Mouse (Mus musculus): ENCODE measurements around the gene Doc2b.

The Doc2b gene

DNA sequence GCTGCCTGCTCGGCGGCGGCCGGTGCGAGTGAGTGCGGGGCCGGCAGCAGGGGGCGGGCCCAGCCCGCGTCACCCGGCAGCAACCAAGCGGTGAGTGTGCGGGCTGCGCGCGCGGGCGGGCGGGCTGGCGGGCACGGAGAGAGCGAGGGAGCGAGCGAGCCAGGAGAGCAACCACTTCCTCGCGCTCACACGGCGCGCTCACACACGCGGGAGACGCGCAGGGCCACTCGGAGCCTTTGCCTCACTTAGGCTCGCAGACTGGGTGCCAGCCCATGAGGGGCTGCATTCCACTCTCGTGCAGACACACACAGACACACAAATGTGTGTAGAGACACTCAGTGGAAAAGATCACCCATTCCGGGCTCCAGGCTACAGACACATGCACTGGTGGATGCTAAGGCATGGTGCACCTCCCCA lies at the start of gene Doc2b:
Gene Doc2b, minus strand, starts transcription at position 21 of the 417 bp plus-strand sequence.
- no peak for DNase-seq

DNA sequence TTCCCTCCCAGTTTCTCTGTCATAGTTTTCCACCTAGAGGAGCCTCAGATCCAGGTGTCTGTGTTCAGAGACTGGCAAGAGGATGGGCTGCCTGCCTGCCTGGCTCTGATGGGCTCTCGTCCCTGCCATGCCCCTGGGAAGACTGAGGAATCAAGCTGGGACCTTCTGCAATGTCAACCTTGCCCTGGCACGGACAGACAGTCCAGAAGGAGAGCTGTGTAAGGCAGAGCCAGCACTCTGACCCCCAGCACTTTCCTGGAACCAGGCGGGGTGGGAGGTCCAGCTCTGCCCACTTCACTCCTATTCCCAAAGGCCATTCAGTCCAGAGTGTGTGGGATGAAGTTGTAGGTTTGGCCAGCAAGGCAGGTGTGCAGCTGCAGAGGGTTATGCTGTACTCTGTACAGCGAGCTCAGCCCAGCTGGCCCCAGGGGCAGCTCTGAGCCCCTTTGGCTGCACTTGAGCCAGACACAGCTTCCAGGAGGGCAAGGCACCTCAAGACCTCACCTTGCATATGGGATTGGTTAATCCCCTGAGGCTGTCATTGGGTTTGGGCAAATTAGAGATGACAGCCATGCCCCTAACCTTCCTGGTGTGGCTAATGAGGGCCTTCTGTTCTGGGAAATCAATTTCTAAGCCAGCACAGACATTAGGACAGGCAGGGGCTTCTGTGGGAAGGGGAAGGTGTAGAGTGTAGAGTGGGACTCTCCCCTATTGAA lies 47.2 kb upstream of the Doc2b start:
- DNase-seq = no peak

DNA sequence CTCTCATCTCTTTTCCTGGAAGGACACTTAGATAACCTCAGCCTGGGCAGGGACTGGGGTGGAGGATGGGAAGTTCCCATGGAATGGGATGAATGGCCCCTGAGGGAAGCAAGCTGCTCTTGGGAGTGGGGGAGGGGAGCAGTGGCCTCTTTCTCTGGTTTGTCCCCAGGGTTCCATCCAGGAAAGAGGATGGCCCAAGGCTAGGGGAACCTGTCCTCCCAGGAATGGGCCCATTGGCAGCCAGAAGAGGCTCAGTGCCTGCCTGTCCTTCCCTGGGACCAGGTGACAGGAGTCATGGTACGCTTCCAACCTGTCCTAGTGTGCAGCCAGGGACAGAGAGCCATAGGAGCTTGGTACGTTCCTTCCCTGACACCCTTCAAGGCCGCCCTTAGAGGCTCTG lies 45.7 kb upstream of the Doc2b start:
- DNase-seq = no peak

DNA sequence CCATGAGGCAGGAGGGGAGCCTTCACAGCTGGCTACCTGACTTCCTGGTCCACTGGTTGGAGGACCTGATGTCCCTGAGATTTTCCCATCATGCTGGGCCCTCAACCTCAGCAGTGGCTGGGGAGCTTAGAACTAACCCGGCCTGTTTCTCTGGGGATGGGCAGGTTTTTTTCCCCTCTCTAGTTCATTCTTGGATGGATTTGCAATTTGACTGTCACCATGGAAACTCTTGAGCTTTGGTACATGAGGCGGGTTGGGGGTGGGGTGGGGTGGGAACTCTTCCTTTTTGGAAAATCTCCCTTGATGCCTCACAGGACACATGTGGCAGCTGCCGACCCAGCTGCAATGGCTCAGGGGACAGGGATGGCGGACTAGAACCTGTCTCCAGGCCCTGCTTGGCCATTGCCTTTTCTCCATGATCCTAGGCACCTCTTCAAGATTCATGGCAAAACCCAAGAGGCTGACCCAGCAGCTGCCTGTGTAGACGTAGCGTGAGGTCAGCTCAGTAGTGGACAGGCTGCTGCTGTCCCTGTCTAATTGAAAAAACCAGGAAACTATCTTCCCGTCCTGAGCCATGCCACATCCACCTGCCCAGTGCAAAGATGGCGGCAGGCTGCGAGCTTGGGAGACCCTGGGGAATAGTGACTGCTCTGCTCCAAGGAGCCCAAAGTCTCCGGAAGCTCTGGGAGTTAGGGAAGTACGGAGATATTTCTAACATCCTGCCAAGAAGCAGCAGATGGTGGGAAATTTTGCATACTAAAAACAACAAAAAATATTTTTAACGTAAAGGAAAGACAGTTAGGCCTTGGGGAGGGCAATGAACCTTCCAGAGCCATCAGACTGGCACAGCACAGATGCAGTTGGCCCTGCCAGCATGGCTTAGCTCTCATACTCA lies 43.9 kb upstream of the Doc2b start:
- no peak for DNase-seq

DNA sequence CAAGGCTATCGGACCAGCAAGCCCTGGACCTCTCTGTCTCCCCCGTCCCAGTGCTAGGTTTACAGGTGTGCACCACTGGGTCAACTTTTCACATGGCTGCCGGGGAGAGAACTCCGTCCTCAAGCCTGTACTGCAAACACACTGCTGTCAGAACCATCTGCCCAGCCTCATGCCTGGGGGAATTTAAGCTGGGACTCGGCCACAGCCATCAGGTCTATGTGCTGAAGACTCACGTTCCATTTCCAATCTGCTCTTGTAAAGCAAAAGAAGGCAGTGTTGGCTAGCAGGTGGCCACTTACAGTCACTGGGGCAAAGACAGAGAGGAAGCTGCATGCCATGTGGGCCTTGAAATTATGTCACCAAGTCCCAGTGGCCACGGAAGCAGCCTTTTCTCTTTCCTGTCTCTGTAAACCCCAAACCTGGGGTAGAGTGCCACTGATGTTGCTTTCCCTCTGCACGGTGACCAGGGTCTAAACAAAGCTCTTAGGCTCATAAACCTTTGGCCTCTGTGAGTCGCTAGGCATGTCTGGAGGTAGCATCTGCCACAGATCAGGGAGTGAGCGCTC lies 43.1 kb upstream of the Doc2b start:
- DNase-seq = no peak

DNA sequence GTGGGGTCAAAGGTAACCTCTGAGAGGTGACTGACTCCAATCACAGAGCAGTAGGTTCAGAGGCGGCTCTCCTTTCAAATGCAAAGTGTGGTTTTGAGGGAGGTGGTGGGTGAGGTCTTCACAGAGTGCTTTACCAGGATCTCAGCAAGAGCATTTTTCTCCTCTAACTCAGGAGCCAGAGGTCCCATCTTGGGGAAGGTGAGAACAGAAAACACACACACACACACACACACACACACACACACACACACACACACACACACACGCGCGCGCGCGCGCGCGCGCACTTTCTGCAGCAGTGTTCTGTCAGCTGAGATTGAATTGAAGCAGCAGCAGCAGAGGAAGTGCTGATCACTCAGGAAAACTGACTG lies 40.4 kb upstream of the Doc2b start:
- no peak for DNase-seq

DNA sequence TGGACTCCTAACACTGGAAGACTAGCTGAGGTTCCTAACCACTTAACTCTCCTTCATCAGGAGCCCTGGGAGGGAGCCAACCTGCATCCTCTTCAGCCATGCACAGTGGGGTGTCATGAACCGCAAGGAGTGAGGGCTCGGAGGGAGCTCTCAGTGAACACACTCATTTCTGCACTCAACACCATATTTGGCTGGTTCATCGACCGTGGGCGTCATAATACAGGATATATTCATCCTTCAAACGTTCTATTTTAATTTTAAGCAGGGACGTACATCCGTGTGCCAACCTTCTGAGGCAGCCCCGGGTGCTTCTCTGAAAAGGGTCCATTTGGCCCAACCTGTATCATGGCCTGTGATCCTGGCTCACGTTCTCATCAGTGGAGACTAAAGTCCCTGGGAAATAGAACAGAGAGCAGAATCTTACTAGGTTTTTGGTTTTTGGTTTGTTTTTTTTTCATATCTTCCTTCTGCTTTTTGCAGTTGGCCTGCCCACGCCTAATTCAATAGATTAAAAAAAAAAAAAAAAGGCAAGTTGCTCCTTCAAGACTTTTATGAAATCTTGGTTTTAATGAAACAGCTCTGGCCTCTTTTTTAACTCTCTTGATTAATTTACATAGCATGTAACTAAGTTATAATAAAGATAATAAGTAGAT lies 39.9 kb upstream of the Doc2b start:
- no peak for DNase-seq

DNA sequence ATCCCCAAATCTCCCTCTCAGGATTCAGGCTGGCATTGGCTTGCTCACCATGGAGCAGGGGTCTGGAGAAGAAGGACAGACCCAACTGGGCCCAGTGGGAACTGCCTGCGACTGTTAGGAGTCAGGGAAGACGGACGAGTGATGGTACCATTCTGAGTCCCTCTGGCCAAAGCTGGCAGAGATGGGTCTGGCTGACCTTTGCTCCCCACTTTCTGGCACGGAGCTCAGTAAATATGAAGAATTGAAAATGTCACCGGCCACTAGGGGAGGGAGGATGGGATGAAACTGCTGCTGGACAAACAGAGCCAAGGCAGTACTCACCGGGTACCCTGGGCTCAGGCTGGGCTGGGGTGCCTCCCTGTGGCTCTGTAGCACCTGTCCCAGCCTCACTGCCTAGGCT lies 37.2 kb upstream of the Doc2b start:
- peak; percentile 18 for DNase-seq

DNA sequence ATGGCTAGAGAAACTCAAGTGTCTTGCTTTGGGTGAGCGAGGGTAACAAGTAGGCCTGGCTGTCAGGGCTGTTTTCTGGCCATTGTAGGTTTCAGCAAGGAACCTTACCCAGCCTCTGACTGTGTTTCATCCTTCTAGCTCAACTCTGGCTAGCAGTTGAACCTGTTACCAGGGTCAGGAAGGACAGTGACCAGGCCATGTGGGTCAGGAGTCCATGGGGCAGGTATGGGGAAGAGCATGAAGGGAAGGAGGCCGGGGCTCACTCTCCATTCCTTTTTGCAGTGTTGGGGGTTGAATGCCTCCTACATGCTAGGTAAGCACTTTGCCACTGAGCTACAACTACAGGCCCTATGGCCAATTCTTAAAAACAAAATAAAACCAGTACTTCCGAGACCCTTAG lies 34.5 kb upstream of the Doc2b start:
- DNase-seq = no peak

DNA sequence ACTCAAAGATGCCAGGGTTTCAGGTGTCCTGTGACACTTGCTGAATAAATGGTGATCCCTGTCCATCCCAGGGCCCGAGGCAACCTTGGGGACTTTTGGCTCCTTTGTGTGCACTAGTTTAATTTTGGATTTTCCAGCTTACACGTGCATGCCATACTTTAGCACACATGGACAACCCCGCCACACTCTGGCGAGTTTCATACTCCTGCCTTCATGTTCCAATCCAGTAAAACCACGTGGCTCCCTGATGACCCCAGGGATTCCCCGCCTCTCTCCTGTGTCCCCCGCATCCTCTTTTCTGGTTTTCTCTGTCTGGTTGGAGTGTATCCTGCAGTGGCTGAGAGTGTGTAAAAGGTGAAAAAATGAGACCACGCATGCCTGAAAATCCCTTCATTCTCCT lies 31.6 kb upstream of the Doc2b start:
- DNase-seq = no peak

DNA sequence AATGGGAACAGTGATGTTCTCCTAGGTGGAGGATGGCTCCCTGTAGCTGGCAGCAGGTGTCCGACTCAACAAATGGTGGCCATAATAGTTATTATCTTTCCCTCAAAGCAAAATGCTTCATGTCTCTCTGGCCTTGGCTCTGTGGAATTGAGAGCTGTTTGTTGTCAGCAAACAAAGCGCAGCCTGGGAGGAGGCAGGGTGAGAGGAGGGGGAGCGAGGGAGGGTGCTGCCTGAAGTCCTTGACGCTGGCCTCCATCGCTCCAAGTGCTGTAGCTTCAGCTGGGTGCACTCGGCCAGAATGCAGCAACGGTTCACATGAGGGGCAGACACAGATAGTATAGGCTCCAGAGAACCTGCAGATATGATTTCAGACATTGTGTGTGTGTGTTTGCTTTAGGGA lies 27.7 kb upstream of the Doc2b start:
- no peak for DNase-seq

DNA sequence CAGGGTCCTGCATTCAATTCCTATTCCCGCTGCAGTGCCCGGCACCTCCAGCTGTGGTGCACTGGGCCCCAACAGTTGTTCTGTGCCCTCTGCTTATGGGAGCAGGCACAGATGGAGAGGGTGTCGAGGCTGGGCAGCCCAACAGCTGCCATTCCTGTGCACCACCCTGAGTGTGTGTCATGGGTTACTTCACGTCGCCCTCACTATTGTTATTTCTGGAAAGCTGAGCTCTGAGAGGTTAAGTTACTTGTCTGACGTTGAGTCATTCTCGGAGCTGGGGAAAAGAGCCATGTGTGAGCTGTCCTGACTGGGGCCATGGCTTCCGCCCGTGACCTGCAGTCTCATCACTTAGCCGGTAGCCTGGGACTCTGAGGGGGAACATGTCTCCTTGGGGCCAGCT lies 17.2 kb upstream of the Doc2b start:
- DNase-seq = no peak

DNA sequence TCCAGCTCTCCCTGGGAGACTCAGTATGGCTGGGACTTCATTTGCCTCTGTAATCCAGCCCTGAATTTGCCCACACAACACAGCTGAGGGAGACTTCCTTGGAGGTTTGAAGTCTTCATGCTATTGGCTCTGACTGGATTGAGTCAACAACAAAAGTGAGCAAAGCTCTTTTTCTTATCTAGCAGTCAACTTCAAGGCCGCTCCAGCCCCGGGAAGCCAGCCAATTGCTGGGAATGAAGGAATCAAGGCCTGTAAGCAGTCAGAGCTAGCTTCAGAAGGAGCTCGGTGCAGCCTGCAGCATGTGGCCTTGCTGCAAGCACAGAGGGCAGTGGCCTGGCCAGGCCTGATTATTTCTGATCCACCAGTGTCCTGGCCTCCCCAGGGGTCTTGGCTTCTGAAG lies 16.1 kb upstream of the Doc2b start:
- DNase-seq = peak; percentile 74

DNA sequence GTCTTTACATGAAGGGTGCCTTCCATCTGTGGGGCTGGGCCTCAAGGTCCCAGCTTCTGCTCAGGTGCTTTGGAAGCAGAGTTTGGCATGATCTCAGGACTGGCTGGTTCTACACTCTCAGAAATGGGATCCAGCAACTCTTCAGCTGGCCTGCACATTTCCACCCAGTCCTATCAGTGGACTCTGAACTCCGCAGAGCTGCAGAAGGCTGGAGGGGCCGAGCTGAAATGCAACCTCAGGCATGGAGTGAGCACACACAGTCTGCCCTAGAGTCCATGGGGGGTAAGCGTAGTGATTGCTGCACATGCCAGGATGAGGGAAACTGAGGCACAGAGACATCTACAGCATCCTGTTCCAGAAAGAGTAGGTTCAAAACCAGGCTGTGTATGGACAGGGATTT lies 14.7 kb upstream of the Doc2b start:
- DNase-seq = no peak

DNA sequence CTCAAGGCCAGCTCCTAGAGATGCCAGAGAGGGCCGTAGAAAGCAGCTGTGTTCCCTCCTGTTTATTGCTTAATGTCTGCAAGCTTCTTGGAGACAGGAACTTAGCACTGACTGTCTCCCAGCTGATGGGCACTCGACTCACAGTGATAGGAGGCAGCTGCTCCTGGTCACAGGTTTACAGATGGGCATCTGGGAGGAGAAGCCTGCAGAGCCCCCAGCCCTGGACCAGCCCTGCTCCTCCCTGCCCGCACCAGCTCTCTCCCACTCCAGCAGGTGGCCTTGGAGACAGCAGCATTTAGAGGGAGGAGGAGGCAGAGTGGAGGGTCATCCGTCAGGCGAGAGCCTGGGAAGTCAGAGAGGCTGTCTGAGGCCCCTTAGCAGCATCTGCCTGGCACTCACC lies 11.6 kb upstream of the Doc2b start:
- DNase-seq = no peak

DNA sequence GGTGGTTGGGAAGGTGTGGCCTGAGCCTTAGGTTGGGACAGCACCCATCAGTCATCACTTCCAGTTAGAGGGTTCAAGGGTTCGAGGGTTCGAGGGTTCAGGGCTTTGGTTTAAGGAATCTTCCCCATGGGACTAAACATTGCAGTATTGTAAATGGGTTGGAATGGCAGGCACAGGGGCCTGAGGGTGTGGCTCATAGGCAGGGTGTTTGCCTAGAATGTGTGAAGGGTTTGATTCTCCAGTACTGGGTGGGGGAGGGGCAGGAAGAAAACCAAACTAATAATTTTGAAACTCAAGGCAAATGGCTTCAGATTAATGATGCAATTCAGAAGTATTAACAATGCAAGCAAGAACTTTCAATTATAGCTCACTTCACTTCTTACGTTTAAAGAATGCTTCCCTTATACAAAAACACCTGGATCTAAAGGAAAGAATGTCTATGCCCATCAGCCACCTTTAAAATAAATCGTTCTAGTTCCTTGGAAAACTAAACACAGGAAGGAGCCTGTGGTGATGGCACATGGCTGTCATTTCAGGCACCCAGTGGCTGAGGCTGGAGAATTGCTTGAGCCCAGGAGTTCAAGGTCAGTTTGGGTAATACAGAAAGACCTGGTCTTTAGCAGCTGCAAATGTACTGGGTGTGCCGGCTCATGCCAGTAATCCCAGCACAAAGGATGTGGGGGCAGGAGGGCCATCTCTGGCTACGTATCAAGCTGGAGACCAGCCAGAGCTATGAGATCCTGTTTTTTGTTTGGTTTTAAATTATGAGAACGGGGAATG lies 6.1 kb upstream of the Doc2b start:
- DNase-seq = no peak

DNA sequence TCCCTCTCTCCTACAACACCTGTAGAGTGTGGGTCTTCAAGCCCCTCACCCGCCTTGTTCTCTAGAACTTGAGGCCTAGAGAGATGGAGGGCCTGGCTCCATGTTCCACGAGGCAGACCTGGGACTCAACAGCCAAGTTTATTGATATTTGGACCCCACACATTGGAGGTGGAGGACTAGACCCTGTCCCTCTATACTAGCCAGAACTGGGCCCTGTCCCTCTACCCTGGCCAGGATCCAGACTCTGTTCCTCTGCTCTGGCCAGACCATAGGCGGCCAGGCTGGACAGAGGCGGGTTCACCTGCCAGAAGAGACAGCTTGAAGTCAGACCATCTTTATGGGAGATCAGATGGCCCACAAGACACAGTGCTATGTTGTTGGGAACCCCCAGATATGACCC lies 5.5 kb upstream of the Doc2b start:
- DNase-seq = no peak

DNA sequence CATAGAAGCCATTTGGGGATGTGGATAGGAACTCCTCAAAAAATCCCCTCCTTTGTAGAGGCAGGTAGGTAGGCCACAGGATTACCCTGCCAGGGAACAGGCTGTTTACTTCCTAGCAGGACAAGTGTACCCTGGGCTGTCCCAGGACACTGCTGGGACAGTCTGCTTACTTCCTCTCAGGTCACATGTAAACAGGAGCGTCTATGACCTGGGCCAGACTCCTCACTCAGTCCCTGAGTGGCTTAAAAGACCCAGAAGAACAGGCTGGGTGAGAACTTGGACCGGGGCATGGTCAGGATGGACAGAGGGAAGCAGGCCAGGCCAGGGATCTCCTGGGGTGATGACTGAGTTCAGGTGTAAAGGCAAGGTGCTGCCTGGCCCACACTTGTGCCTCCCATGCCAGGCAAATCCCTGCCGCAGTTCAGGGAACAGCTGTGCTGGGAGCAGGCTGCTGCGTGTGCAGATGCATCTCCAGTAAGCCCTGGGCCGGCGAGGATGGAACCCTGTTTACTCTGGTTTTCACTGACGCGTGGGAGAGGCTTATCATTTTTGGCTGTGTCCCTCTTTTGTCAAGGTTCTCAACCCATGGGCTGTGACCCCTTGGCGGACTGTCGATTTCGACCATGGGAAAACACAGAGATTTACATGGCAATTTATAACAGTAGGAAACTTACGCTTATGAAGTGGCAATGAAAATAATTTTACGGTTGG lies 842 bp upstream of the Doc2b start:
- DNase-seq = no peak

DNA sequence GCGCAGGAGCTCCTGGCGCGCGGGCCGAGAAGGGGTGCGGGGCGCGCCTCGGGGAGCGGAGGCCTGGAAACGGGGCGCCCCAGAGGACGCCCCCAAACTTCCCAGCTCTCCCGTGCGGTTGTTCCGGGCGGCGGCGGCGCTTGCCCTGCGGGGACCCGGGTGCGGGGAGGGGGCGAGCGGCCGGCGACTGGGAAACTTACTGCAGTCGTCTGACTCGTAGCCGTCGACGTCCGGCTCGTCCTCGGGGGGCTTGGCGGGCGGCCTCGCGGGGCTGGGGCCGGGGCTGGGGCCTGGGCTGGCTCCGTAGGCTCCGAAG lies 570 bp downstream of the Doc2b start:
- DNase-seq = no peak

DNA sequence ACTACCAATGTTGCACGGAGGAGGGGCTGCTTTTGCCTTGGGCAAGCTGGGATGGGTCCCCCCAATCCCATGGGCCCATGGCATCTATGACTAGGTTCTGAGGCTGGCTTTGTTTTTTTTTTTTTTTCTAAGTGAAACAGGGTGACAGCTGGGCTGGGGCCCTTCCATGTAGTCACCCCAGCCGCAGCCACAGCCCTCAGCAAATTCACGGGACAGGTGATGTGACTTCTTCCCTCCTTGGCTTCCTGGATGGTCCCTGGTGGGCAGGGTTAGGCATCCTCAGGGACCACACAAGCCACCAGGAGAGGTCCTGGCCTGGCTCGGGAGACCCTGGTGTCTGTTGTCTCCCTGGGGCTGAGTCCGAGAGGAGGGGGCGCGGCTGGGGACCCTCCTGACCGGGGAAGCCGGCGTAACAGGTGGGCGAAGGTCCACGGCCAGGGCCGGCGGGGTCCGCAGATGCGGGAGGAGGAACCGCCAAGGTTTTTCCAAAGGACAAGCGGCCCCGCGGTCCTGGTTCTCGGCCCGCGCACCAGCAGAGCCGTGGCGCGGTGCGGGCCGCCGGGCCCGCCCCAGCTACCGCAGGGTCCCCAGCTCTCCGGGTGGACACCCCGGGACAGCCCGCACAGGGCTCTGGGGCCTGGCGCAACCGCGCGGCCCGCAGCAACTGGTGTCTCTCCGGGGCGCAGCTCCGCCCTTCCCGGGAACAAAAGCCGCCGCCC lies 1.1 kb downstream of the Doc2b start:
- no peak for DNase-seq

DNA sequence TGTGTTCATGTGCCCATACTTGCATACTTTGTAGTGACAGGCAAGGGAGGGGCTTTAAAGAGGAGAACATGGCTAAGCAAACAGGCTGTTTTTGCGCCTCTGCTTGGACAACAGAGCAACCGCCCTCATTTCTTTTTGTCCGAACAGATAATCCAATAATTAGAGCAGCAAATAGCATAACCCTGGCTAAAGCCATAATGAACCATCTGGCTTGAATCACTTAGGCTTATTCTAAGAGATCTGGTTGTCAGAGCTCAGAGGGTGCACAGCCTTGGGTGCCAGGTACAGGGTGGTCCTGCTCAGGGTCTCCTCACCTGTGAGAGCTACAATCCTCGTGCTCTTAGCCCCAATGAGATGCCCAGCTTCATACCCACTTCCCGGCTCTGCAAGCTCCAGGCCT lies 2.5 kb downstream of the Doc2b start:
- no peak for DNase-seq

DNA sequence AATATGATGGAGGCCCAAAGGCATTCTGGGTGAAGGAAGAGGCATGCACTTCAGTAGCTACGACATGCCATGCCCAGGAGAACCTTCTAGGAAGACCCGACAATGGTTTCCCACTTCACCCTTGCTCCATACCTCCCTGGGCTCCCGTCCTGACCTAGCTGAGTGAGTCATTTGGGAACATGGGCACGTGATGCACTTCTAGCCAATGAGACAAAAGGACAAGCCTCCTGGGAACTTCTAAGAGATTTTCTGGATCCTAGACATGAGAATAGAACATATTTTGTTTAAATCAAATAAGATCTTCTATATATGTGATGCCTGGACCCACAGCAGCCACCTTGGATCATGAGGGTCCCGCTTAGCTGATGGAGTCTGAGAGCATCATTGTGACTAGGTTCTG lies 3.3 kb downstream of the Doc2b start:
- DNase-seq = no peak

Data from kidney, adult 18-20 months (tissue).